In genomic region chr1:133235909-133236308, GRCm38 (mm10) we compare ENCODE assay signal across 14 mouse cellular contexts.
DNase-seq lines count a peak whose midpoint lies in the region; ATAC-seq lines count a peak whose summit lies in the region.
"Had no signal": no experiment of that assay in that cellular context is flagged by ENCODE, and none has a peak within 500 bp of the region (broad histone marks: within the 10 kb centered on the region; RNA-seq: fewer than 3 reads in every experiment).

No protein-coding gene starts in this region.

- no peak overlapping the region for H3K4me2 ChIP-seq in heart, embryonic 16.5 days (ENCODE audit: low read depth, low read length)
- H3K4me2 ChIP-seq in lung, embryonic 16.5 days (ENCODE audit: low read depth, low read length) = no peak overlapping the region
- H3K4me2 ChIP-seq: limb, embryonic 15.5 days had no signal

- 0 out of 2 replicates have a peak, but pooled peaks cover 4% of the 10 kb centered on the region for H3K36me3 ChIP-seq in heart, embryonic 16.5 days (ENCODE audit: control insufficient read depth, insufficient read depth)
- no peaks in the 10 kb centered on the region for H3K36me3 ChIP-seq in lung, embryonic 16.5 days (ENCODE audit: control insufficient read depth, insufficient read depth, low read length)
- H3K36me3 ChIP-seq: limb, embryonic 15.5 days had no signal

- no peak overlapping the region for H3K4me3 ChIP-seq in heart, embryonic 16.5 days (ENCODE audit: low read length)
- H3K4me3 ChIP-seq in lung, embryonic 16.5 days (ENCODE audit: low read length) = no peak overlapping the region
- H3K4me3 ChIP-seq: limb, embryonic 15.5 days had no signal

- no peaks in the 10 kb centered on the region for H3K27me3 ChIP-seq in heart, embryonic 16.5 days (ENCODE audit: control insufficient read depth, insufficient read depth, low read length)
- H3K27me3 ChIP-seq in lung, embryonic 16.5 days (ENCODE audit: control insufficient read depth, insufficient read depth, low read depth, low read length) = no peaks in the 10 kb centered on the region
- H3K27me3 ChIP-seq: limb, embryonic 15.5 days had no signal

- H3K27ac ChIP-seq in heart, embryonic 16.5 days (ENCODE audit: low read length) = peak overlapping the region; percentile 99
- 0 out of 2 replicates have a peak overlapping the region, but pooled peaks have one; percentile 9 for H3K27ac ChIP-seq in lung, embryonic 16.5 days (ENCODE audit: low read length)

- 73% methylated on average over 5 of the region's 5 CpGs for WGBS in heart, embryonic 16.5 days
- 70% methylated on average over 5 of the region's 5 CpGs for WGBS in lung, embryonic 16.5 days

- intact Hi-C loops in heart, postnatal 14 days (cut with DNase I) = no loop called here

- H3K4me1 ChIP-seq in heart, embryonic 16.5 days (ENCODE audit: control insufficient read depth, insufficient read depth, low read length) = peaks cover 47% of the 10 kb centered on the region
- H3K4me1 ChIP-seq in lung, embryonic 16.5 days (replicated peaks; ENCODE audit: control insufficient read depth, insufficient read depth, low read length) = peaks cover 30% of the 10 kb centered on the region

- no peak for DNase-seq in heart, postnatal 14 days
- DNase-seq in lung, postnatal 25 days (ENCODE audit: low spot score) = no peak
- DNase-seq in adrenal gland, postnatal 36 days = peak; percentile 72 to 83
- DNase-seq in kidney, postnatal 10 days = peak; percentile 69
- DNase-seq: cerebellum, adult 9-11 months; forebrain, postnatal 0 days; gastrocnemius, postnatal 25 days; retina, postnatal 1 day; thymus, postnatal 25 days had no signal

- H3K9me3 ChIP-seq in heart, embryonic 16.5 days (replicated peaks; ENCODE audit: control insufficient read depth, low read length) = no peaks in the 10 kb centered on the region
- no peaks in the 10 kb centered on the region for H3K9me3 ChIP-seq in lung, embryonic 16.5 days (ENCODE audit: control insufficient read depth, low read length)
- H3K9me3 ChIP-seq: limb, embryonic 15.5 days had no signal

- no peak overlapping the region for H3K9ac ChIP-seq in heart, embryonic 16.5 days (ENCODE audit: low read length)
- no peak overlapping the region for H3K9ac ChIP-seq in lung, embryonic 16.5 days (ENCODE audit: low read length)
- H3K9ac ChIP-seq: forebrain, postnatal 0 days; limb, embryonic 15.5 days had no signal

- ATAC-seq in heart, embryonic 16.5 days (replicated peaks; ENCODE audit: extremely low read depth, insufficient read depth, low FRiP score) = no peak
- ATAC-seq in lung, embryonic 16.5 days (ENCODE audit: low read depth) = no peak
- ATAC-seq in frontal cortex, adult (ENCODE audit: low TSS enrichment) = no peak
- ATAC-seq: activated CD4-positive, CD25-positive, alpha-beta regulatory T cell, adult 4 months; forebrain, postnatal 0 days had no signal

Comparison
In these comparisons a context has a peak if more than half of its experiments do, and no peak if none do; other contexts are left out.
1. DNase-seq: peak in adrenal gland, postnatal 36 days (2 of 2) and kidney, postnatal 10 days (single experiment); none in heart, postnatal 14 days (0 of 2) and lung, postnatal 25 days (single experiment).